Mouse (Mus musculus): Measurements from ENCODE around the gene Slc4a5.

GRCm38 (mm10) chr6:83184858-83185435 is 34.7 kb upstream of the Slc4a5 start:
- TF ChIP-seq CHD2 (IDR thresholded peaks at IDR 0.05; ENCODE audit: low read depth, low read length) (no peak), MAFK (IDR thresholded peaks at IDR 0.05; ENCODE audit: insufficient read depth, low read depth, low read length) (no peak)

All from ES-E14 (cell line).